Mouse (Mus musculus) intestine, postnatal 0 days (tissue): ENCODE measurements around the gene Creg1. TPM values are rescaled to one million over a fixed set of nuclear protein-coding genes. Genes with fewer than 3 reads are reported as not detected.

Source experiments
- ATAC-seq: fragments of 200-750 bp; cut with Nextera tagmentation; 2 replicates; pipeline ENCODE4 v1.8.0; 2017; ENCODE audit warnings: mild to moderate bottlenecking, moderate TSS enrichment, moderate library complexity
- H3K27ac ChIP-seq: fragments of 300-500 bp; sonication (generic); 2 replicates; pipeline ENCODE4 v1.5.1; 2014; ENCODE audit warnings: mild to moderate bottlenecking, low read depth, low read length, moderate library complexity
- H3K27me3 ChIP-seq: fragments of 300-500 bp; sonication (generic); replicated peaks from 2 replicates; pipeline ENCODE4 v1.6.1; 2014; ENCODE audit warnings: low read length, mixed read lengths; ENCODE audit not compliant: control insufficient read depth, insufficient read depth
- H3K36me3 ChIP-seq: fragments of 300-500 bp; sonication (generic); 2 replicates; pipeline ENCODE4 v1.6.1; 2014; ENCODE audit warnings: mild to moderate bottlenecking, moderate library complexity; ENCODE audit not compliant: control insufficient read depth, insufficient read depth
- H3K4me1 ChIP-seq: fragments of 300-500 bp; sonication (generic); replicated peaks from 2 replicates; pipeline ENCODE4 v1.6.1; 2014; ENCODE audit warnings: antibody characterized with exemption, low read length, mixed read lengths; ENCODE audit not compliant: control insufficient read depth, insufficient read depth
- H3K4me2 ChIP-seq: fragments of 300-500 bp; sonication (generic); replicated peaks from 2 replicates; pipeline ENCODE4 v1.6.1; 2014; ENCODE audit warnings: low read depth, mild to moderate bottlenecking, moderate library complexity
- H3K4me3 ChIP-seq: fragments of 300-500 bp; sonication (generic); 2 replicates; pipeline ENCODE4 v1.5.1; 2014; ENCODE audit warnings: low read depth, low read length
- H3K9ac ChIP-seq: fragments of 300-500 bp; sonication (generic); 2 replicates; pipeline ENCODE4 v1.6.1; 2014; ENCODE audit warnings: mild to moderate bottlenecking, low read depth, low read length
- H3K9me3 ChIP-seq: fragments of 300-500 bp; sonication (generic); 2 replicates; pipeline ENCODE4 v1.6.1; 2016; ENCODE audit warnings: mixed run types; ENCODE audit not compliant: control insufficient read depth
- CTCF ChIP-seq: sonication (generic); IDR thresholded peaks from 2 replicates; pipeline ENCODE4 v1.5.1; 2016; ENCODE audit warnings: low read depth, mild to moderate bottlenecking, control low read depth, antibody characterized with exemption, moderate library complexity
- WGBS: fragments of 180-500 bp; shearing (Covaris S2); extraction: QIAGEN DNeasy Blood & Tissue Kit; methylation state at CpG from one replicate; pipeline ENCODE4 v1.1.7; 2014; 5-methylcytosine and 5-hydroxymethylcytosine counted together
- polyA plus RNA-seq: library from polyadenylated mRNA; unstranded; fragments of >200 nt; fragmentation: Nextera tagmentation; extraction: Ambion mirVana; gene quantifications from 2 replicates; pipeline ENCODE4 v1.2.1, GENCODE M21; 2015

The Creg1 gene
- polyA plus RNA-seq, 1 experiment from 2014 or later = 195 TPM

- Histone ChIP-seq H3K9ac (no peak overlapping the region), H3K27ac (no peak overlapping the region), H3K9me3 (no peaks in the 10 kb centered on the region), H3K4me2 (no peak overlapping the region), H3K27me3 (no peaks in the 10 kb centered on the region), H3K4me3 (no peak overlapping the region), H3K36me3 (no peaks in the 10 kb centered on the region), H3K4me1 (no peaks in the 10 kb centered on the region)
- TF ChIP-seq CTCF = no peak
- WGBS = 57% methylated on average over 8 of the region's 8 CpGs
- no peak for ATAC-seq
These were observed 54.8 kb downstream of the Creg1 start for GRCm38 (mm10) chr1:165818145-165818860.

DNA sequence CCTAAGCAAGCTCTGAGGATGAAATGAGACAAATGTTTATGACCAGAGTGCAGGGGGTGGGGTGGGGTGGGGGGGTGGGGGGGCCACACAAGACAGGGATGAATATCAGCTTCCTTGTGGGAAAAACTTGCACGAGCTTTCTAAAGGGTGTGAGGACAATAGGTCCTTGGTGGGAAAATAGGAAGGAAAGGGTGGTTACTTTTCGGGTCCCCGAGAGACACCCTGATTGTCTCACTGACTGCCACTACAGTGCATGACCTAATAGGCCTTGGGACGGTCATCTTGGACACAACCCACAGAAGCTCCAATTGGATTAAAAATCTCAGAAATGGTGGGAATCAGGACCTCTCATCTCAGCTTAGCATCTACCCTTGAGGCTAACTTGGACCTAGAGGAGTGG lies 55.6 kb downstream of the Creg1 start:
- no peak overlapping the region for H3K4me3 ChIP-seq
- no peak overlapping the region for H3K4me2 ChIP-seq
- H3K36me3 ChIP-seq = no peaks in the 10 kb centered on the region
- no peak for ATAC-seq
- no peak for TF ChIP-seq CTCF
- no peak overlapping the region for H3K9ac ChIP-seq
- H3K9me3 ChIP-seq = no peaks in the 10 kb centered on the region
- no peak overlapping the region for H3K27ac ChIP-seq
- H3K4me1 ChIP-seq = no peaks in the 10 kb centered on the region
- no peaks in the 10 kb centered on the region for H3K27me3 ChIP-seq
- 73% methylated on average over 4 of the region's 4 CpGs for WGBS

- no peak for TF ChIP-seq CTCF
- Histone ChIP-seq H3K4me2 (no peak overlapping the region), H3K4me3 (no peak overlapping the region), H3K27me3 (no peaks in the 10 kb centered on the region), H3K36me3 (no peaks in the 10 kb centered on the region), H3K4me1 (no peaks in the 10 kb centered on the region), H3K27ac (no peak overlapping the region), H3K9me3 (no peaks in the 10 kb centered on the region), H3K9ac (no peak overlapping the region)
- 87% methylated on average over 2 of the region's 2 CpGs for WGBS
- ATAC-seq = no peak
These were observed 58.5 kb downstream of the Creg1 start for GRCm38 (mm10) chr1:165822031-165822430.

Other genes with a start within 250 kb of the Creg1 start
- 53.3 and 56.3 TPM in 2 replicates for gene Mpzl1, start 129.2 kb upstream of the Creg1 start, polyA plus RNA-seq
- gene Rcsd1, start 54.0 kb upstream of the Creg1 start, polyA plus RNA-seq = 11.7 and 14.2 TPM in 2 replicates
- gene Cd247, start 24.9 kb downstream of the Creg1 start, polyA plus RNA-seq = 0.50 and 0.52 TPM in 2 replicates
- gene Pou2f1, start 238.9 kb downstream of the Creg1 start, polyA plus RNA-seq = 6.1 and 6.9 TPM in 2 replicates